Mouse (Mus musculus) retina, adult 2 months (tissue): ENCODE data around the gene Olfr485.
"Not testable (repeated sequence)": the region's sequence is repeated elsewhere in the genome, so short reads cannot be mapped to it uniquely, and the experiment has no call there.

ENCODE experiments used
- DNase-seq: peaks from one replicate; pipeline ENCODE4 v3.0.0-alpha.2; 2012; ENCODE audit warnings: low read depth, low spot score

Olfr485 gene

GRCm38 (mm10) chr7:108159771-108160170 lies at the start of gene Olfr485:
Gene Olfr485, minus strand, starts transcription at chr7:108159871.
- no peak for DNase-seq

GRCm38 (mm10) chr7:108196938-108197337 lies 37.3 kb upstream of the Olfr485 start:
- no peak for DNase-seq

GRCm38 (mm10) chr7:108196337-108196736 lies 36.7 kb upstream of the Olfr485 start:
- DNase-seq = not testable (repeated sequence)

GRCm38 (mm10) chr7:108192714-108193113 lies 33.0 kb upstream of the Olfr485 start:
- not testable (repeated sequence) for DNase-seq

GRCm38 (mm10) chr7:108191196-108191595 lies 31.5 kb upstream of the Olfr485 start:
- not testable (repeated sequence) for DNase-seq

- DNase-seq = not testable (repeated sequence)
Observed at GRCm38 (mm10) chr7:108185237-108185636, 25.6 kb upstream of the Olfr485 start.

- DNase-seq = not testable (repeated sequence)
Observed at GRCm38 (mm10) chr7:108184401-108184800, 24.7 kb upstream of the Olfr485 start.

- not testable (repeated sequence) for DNase-seq
Observed at GRCm38 (mm10) chr7:108172642-108173041, 13.0 kb upstream of the Olfr485 start, which contains the start of gene Olfr486. Gene Olfr486, minus strand, starts transcription at chr7:108172742.

GRCm38 (mm10) chr7:108127349-108127748 lies 32.3 kb downstream of the Olfr485 start, which contains the start of gene Olfr484:
Gene Olfr484, minus strand, starts transcription at chr7:108127449.
- no peak for DNase-seq

GRCm38 (mm10) chr7:108121416-108121815 lies 38.3 kb downstream of the Olfr485 start:
- no peak for DNase-seq

GRCm38 (mm10) chr7:108120681-108121080 lies 39.0 kb downstream of the Olfr485 start:
- no peak for DNase-seq
